Mouse (Mus musculus) limb, embryonic 10.5 days (tissue): Measurements from ENCODE around the gene Pitpnb. TPM values are rescaled to one million over a fixed set of nuclear protein-coding genes. Genes with fewer than 3 reads are reported as not detected.

Source experiments
- DNase-seq: peaks from one replicate; pipeline ENCODE4 v3.0.0-alpha.2; 2017; ENCODE audit warnings: low spot score
- H3K27ac ChIP-seq: fragments of 300-500 bp; sonication (generic); 2 replicates; pipeline ENCODE4 v1.5.1; 2016; ENCODE audit warnings: mild to moderate bottlenecking
- H3K27me3 ChIP-seq: fragments of 300-500 bp; sonication (generic); 2 replicates; pipeline ENCODE4 v1.6.1; 2016; ENCODE audit warnings: low read depth, mild to moderate bottlenecking; ENCODE audit not compliant: poor library complexity, severe bottlenecking
- H3K36me3 ChIP-seq: fragments of 300-500 bp; sonication (generic); 2 replicates; pipeline ENCODE4 v1.6.1; 2016; ENCODE audit warnings: mild to moderate bottlenecking, moderate library complexity
- H3K4me1 ChIP-seq: fragments of 300-500 bp; sonication (generic); 2 replicates; pipeline ENCODE4 v1.6.1; 2016
- H3K4me3 ChIP-seq: fragments of 300-500 bp; sonication (generic); 2 replicates; pipeline ENCODE4 v1.5.1; 2016; ENCODE audit warnings: mild to moderate bottlenecking, moderate library complexity
- H3K9me3 ChIP-seq: fragments of 300-500 bp; sonication (generic); replicated peaks from 2 replicates; pipeline ENCODE4 v1.6.1; 2016; ENCODE audit warnings: mild to moderate bottlenecking
- WGBS: fragments of 180-500 bp; shearing (Covaris S2); methylation state at CpG from one replicate; pipeline ENCODE4 v1.1.7; 2016; 5-methylcytosine and 5-hydroxymethylcytosine counted together
- polyA plus RNA-seq: library from polyadenylated mRNA; unstranded; fragments of >200 nt; fragmentation: Nextera tagmentation; extraction: Ambion mirVana; gene quantifications from 2 replicates; pipeline ENCODE4 v1.2.1, GENCODE M21; 2016

Pitpnb gene
- polyA plus RNA-seq = 136 and 137 TPM in 2 replicates

DNA sequence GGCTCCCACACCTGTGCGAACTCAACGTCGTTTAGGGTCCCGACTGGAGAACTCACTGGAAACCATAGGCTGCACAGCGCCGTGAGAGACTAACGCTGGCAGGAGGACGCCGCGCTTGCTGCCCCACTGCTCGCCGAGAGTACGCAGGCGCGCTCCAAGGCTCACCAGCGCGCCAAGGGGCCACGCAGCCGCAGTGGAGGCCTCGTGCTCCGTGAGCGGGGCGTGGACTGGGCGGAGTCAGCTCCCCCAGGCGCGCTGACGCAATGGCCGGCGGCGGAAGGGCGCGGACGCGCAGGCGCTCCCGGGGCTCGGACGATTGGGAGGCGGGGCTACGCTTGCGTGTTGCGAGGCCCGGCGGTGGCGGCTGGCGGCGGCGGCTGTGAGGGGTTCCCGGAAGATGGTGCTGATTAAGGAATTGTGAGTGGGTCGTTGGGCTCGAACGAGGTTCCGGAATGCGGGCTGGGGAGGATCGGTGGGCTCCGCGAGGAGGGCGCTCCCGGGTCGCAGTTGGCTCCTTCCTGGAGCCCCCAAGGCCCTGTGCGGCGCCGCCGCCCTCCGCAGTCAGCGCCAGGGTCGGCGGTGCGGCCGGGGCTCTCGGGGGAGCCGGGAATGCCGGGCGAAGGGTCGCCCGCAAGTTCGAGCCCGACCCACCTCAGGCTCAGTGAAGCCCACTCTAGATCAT, at the start of gene Pitpnb:
Gene Pitpnb, plus strand, starts transcription at position 347 of the 682 bp plus-strand sequence.
- H3K27ac ChIP-seq = peak within 1 kb of the TSS; percentile 94
- peak within 1 kb of the TSS; percentile 92 for H3K4me3 ChIP-seq
- under 1% methylated on average over 78 of the region's 78 CpGs for WGBS
- H3K9me3 ChIP-seq = no peaks in the 10 kb centered on the region
- DNase-seq = peak; percentile 100
- H3K36me3 ChIP-seq = peaks cover 32% of the 10 kb centered on the region
- H3K27me3 ChIP-seq = no peaks in the 10 kb centered on the region
- H3K4me1 ChIP-seq = peaks cover 20% of the 10 kb centered on the region

DNA sequence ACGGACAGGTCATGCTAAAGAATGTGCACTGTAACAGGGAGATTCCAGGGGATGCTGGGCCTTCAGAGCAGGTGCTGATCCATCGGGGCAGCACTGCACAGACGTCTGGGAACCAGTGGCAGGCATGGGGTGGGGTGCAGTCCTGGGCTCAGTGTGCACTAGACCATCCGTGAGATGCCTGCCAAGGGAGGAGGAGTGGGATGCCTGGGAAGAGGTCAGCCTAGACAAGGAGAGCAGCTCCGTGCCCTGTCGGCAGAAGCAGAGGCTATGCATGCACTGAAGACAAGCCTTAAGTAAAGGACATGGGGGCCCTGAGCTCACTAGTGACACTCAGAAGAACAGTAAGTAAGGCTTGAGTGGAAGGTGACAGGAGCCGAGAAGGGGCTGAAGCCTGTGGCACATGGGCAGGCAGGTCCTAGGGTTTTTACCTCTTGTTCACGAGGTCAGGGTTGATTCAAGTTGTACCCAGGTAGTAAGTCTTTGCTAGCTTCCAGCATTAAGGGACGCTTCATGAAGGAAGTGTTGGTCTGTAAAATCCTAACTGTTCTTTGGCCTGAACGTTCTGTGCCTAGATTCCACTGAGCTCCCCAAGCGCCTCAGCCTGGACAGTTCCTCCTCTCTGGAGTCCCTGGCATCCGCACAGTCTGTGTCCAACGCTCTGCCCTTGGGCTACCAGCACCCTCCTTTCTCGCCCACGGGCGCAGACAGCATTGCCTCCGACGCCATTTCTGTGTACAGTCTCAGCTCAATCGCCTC, 46.0 kb upstream of the Pitpnb start:
- 85% methylated on average over 19 of the region's 19 CpGs for WGBS
- peaks cover 77% of the 10 kb centered on the region for H3K36me3 ChIP-seq
- H3K9me3 ChIP-seq = no peaks in the 10 kb centered on the region

DNA sequence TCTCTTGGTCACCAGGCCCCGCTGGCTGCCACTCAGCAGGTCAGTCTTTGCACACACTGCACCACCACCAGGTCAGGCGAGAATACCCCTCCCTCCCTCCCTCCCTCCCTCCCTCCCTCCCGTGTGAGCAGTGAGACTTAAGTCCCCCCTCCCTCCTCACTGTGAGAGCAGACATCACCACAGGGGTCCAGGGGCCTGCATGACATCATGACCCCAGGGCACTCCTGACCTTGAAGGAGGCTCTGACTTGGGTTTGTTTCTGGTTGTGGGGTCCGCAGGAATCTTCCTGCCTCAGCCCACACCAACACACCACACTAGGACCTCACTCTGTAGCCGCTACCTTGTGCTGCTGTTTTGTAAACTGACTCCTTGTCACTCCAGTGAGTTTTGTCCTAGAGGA, 43.0 kb upstream of the Pitpnb start:
- peaks cover 56% of the 10 kb centered on the region for H3K36me3 ChIP-seq

More for the DNA sequence above, 46.0 kb upstream of the Pitpnb start:
- DNase-seq = no peak
- Histone ChIP-seq H3K27ac (no peak overlapping the region), H3K4me1 (0 out of 2 replicates have a peak, but pooled peaks cover 5% of the 10 kb centered on the region), H3K27me3 (0 out of 2 replicates have a peak, but pooled peaks cover 5% of the 10 kb centered on the region), H3K4me3 (no peak overlapping the region)

DNA sequence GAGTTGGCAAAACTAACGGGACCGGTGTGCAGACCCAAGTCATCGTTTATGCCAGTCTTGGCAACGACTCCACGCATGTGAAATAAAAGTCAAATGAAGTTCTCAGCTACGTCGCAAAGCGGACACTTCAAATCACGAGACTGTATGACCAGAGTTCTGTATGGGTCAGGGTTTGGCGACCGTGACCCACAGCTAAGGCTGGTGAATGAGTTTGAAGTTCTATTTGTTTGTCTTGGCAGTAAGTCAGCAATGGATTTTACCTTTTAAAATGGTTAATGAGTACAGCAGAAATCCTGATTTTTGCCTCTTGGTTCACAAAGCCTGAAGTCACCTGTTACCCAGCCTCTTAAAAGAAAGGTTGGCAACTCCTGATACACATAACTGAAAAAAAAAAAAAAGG, 42.1 kb upstream of the Pitpnb start:
- Histone ChIP-seq H3K4me1 (peaks cover 4% of the 10 kb centered on the region; the same call in 1 of the 2 replicates), H3K4me3 (no peak overlapping the region), H3K36me3 (peaks cover 47% of the 10 kb centered on the region), H3K27ac (no peak overlapping the region), H3K9me3 (no peaks in the 10 kb centered on the region), H3K27me3 (0 out of 2 replicates have a peak, but pooled peaks cover 5% of the 10 kb centered on the region)
- DNase-seq = no peak
- 95% methylated on average over 11 of the region's 11 CpGs for WGBS

More for the DNA sequence above, 43.0 kb upstream of the Pitpnb start:
- H3K4me3 ChIP-seq = no peak overlapping the region
- peaks cover 5% of the 10 kb centered on the region; the same call in 1 of the 2 replicates for H3K4me1 ChIP-seq
- 71% methylated on average over 5 of the region's 5 CpGs for WGBS
- no peak for DNase-seq
- H3K9me3 ChIP-seq = no peaks in the 10 kb centered on the region
- 0 out of 2 replicates have a peak, but pooled peaks cover 5% of the 10 kb centered on the region for H3K27me3 ChIP-seq
- H3K27ac ChIP-seq = no peak overlapping the region

DNA sequence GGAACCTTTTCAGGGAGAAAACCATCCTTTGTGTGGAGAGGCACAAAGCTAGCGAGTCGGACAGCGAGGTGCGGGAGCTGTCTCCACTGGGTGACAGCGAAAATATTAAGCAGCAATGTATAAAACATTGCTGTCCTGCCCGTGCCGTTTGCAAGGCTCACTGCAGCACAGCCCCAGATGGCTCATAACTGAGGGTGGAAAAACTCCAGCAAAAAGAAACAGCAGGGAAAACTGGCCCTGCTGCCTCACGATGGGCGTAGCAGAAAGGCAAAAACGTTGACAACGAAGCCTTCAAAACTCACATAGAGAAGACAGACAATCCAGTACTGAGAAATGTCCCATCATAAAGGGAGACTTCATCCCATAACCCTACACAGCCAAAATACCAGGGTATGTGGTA, 40.5 kb upstream of the Pitpnb start:
- Histone ChIP-seq H3K36me3 (peaks cover 32% of the 10 kb centered on the region), H3K27me3 (no peaks in the 10 kb centered on the region), H3K27ac (no peak overlapping the region), H3K9me3 (no peaks in the 10 kb centered on the region), H3K4me3 (no peak overlapping the region), H3K4me1 (peaks cover 7% of the 10 kb centered on the region; the same call in 1 of the 2 replicates)
- no peak for DNase-seq
- WGBS = 93% methylated on average over 11 of the region's 11 CpGs

DNA sequence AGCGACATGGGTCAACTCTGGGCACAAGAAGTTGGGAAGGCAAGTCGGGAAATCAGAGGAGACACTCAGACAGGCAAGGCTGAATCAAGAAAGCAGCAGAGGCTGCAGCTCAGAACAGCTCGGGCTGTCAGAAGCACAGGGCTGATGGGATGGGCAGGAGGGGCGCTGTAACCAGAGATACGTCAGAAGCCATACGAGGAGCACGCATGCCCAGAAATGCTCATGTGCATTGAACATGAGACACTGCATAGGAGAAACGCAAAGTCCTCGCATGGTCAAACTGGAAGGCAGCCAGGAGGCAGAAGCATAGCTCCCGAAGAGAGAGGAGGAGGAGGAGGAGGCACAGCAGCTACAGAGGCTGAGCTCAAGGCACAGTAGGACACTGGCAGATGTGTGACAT, 38.9 kb upstream of the Pitpnb start:
- DNase-seq = no peak
- no peak overlapping the region for H3K27ac ChIP-seq

DNA sequence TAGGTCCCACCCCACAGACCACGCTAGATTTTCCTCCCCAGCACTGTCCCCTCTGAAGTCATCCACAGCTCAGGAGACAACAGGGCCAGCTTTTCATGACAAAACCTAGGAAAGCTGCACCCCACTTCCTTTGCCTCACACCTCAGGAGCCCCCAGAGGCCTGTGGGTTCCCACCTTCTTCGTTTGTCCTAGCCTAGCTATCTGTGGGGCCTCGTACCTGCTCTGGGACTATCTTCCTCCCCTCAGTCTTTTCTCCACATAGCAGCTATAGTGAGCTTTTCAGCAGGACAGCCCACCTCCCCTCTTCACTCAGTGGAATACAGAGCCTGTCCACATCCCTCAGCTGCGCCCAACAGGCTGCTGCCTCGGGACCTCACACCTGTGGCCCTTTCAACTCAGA, 32.8 kb upstream of the Pitpnb start:
- H3K36me3 ChIP-seq = no peaks in the 10 kb centered on the region
- no peak for DNase-seq
- no peak overlapping the region for H3K27ac ChIP-seq
- no peaks in the 10 kb centered on the region for H3K27me3 ChIP-seq
- WGBS = 68% methylated on average over 5 of the region's 5 CpGs
- H3K9me3 ChIP-seq = no peaks in the 10 kb centered on the region
- peaks cover 11% of the 10 kb centered on the region; the same call in 1 of the 2 replicates for H3K4me1 ChIP-seq
- H3K4me3 ChIP-seq = no peak overlapping the region

More for the DNA sequence above, 38.9 kb upstream of the Pitpnb start:
- H3K27me3 ChIP-seq = no peaks in the 10 kb centered on the region
- H3K9me3 ChIP-seq = no peaks in the 10 kb centered on the region
- no peak overlapping the region for H3K4me3 ChIP-seq
- H3K36me3 ChIP-seq = peaks cover 16% of the 10 kb centered on the region
- peaks cover 7% of the 10 kb centered on the region; the same call in 1 of the 2 replicates for H3K4me1 ChIP-seq
- 68% methylated on average over 10 of the region's 10 CpGs for WGBS

DNA sequence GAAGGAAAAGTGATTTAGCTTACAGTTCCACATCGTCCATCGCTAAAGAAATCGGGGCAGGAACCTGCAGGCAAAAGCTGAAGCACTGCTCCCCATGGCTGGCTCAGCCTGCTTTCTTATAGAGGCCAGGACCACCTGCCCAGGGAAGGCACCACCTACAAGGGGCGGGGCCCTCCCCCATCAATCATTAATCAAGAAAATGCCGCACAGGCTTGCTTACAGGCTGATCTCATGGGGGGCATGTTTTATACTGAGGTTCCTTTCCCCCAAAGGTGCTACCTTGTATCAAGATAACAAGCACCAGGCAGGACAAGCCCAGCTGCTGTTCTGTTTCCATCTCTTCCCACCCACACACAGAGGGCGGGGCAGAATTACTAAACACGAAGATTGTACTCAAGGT, 31.9 kb upstream of the Pitpnb start:
- DNase-seq = no peak
- H3K9me3 ChIP-seq = no peaks in the 10 kb centered on the region
- no peaks in the 10 kb centered on the region for H3K27me3 ChIP-seq
- H3K4me3 ChIP-seq = no peak overlapping the region
- H3K4me1 ChIP-seq = peaks cover 5% of the 10 kb centered on the region; the same call in 1 of the 2 replicates
- no peaks in the 10 kb centered on the region for H3K36me3 ChIP-seq
- no peak overlapping the region for H3K27ac ChIP-seq
- 49% methylated on average over 7 of the region's 7 CpGs for WGBS

DNA sequence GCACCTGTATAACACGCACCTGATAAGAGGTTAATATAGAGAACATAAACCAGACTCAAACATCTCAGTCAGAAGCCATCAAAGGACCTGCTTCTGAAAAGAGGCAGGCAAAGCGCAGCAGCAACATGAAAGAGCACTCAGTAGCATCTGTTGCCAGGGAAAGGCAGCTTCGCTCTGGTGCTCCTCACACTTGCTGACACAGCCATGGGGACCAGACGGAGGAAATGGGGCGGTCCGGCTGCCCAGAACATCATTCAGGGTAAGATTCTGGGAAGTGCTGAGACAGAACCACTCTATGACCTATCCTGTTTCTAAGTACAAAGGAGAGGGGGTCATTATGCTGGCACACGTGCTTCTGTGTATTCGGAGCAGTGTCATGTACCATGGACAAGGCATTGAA, 29.8 kb upstream of the Pitpnb start:
- 72% methylated on average over 8 of the region's 8 CpGs for WGBS
- H3K27me3 ChIP-seq = no peaks in the 10 kb centered on the region
- 0 out of 2 replicates have a peak, but pooled peaks cover 4% of the 10 kb centered on the region for H3K4me1 ChIP-seq
- H3K4me3 ChIP-seq = no peak overlapping the region
- DNase-seq = no peak
- no peaks in the 10 kb centered on the region for H3K36me3 ChIP-seq
- H3K9me3 ChIP-seq = no peaks in the 10 kb centered on the region
- no peak overlapping the region for H3K27ac ChIP-seq

DNA sequence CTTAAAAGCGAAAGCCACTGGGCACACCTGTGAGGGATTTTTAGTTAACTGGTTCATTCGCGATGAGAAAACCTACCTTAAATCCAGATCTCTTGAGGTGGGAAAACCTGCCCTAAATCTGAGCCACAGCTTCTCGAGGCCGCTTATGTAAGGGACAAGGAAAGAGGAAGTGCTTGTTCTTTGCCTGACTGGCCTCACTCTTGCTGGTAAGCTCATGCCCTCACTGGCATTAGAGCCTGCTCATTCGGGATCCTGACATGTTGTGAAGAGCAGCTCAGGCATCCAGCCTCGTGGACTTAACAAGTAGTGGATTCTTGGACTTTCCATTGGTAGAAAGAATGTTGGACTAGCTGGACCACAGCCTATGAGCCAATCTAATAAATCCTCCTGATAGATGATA, 28.8 kb upstream of the Pitpnb start:
- Histone ChIP-seq H3K4me1 (0 out of 2 replicates have a peak, but pooled peaks cover 4% of the 10 kb centered on the region), H3K36me3 (no peaks in the 10 kb centered on the region)
- WGBS = 83% methylated on average over 7 of the region's 7 CpGs

DNA sequence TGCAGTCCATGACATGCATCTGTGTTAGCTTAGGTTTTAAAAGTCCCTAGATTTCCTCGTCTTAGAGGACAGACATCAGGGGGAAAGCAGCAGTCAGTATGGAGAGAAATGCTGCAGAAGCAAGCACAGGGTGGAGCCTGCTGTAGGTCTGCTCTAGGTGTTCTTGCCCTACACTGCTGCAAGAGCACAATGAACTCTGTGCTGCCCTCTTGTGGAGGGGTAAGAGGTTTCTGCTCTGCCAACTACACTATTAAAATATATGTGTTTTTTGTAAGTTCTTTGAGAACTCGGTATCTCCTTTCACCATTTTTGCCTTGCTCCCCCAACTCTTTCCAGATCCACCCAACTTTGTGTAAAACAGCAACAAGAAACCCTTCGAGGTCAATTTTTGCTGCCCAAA, 25.8 kb upstream of the Pitpnb start:
- no peak overlapping the region for H3K4me3 ChIP-seq
- H3K27me3 ChIP-seq = no peaks in the 10 kb centered on the region
- H3K4me1 ChIP-seq = no peaks in the 10 kb centered on the region
- WGBS = 90% methylated on average over 3 of the region's 3 CpGs
- no peaks in the 10 kb centered on the region for H3K9me3 ChIP-seq
- H3K27ac ChIP-seq = no peak overlapping the region
- H3K36me3 ChIP-seq = no peaks in the 10 kb centered on the region
- no peak for DNase-seq

More for the DNA sequence above, 28.8 kb upstream of the Pitpnb start:
- DNase-seq = no peak
- Histone ChIP-seq H3K4me3 (no peak overlapping the region), H3K27ac (no peak overlapping the region), H3K9me3 (no peaks in the 10 kb centered on the region), H3K27me3 (no peaks in the 10 kb centered on the region)

DNA sequence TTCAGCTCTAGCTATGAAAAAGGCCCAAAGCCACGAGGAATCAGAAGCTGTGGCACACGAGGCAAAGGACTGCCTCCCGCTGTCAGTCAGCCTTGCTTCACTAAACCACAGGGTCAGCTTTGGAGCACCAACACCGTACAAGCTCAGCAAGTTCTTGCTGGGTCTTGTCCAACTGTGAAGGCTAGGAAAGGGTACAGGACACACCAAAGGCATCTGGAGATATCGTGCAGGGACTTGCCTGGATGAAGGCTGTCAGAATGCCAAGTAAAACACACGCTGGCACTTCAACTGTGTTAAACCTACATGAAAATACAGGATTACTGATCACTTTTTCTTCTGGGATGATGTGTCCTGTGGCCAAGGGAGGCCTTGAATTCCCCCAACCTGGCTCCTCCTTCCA, 20.4 kb upstream of the Pitpnb start:
- 79% methylated on average over 6 of the region's 6 CpGs for WGBS
- no peaks in the 10 kb centered on the region for H3K27me3 ChIP-seq
- H3K4me1 ChIP-seq = no peaks in the 10 kb centered on the region
- no peak overlapping the region for H3K27ac ChIP-seq
- no peak overlapping the region for H3K4me3 ChIP-seq
- no peaks in the 10 kb centered on the region for H3K36me3 ChIP-seq
- DNase-seq = no peak
- no peaks in the 10 kb centered on the region for H3K9me3 ChIP-seq

DNA sequence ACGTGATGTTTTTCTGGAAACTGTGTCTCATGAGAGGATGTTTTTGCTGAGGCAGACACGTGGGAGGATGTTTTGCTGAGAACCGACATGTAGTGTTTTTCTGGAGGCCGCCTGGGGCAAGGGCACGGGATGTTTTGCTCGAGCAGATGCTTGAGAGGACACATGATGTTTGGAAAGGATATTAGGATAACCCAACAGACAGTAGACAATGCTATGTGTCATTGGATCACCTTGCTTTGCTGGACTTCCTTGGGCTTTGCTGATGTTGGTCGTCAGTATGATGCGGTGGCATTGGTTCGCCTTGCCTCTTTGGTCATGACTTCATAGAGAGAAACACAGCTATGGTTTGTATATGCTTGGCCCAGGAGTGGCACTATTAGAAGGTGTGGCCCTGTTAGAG, 16.7 kb upstream of the Pitpnb start:
- no peaks in the 10 kb centered on the region for H3K4me1 ChIP-seq
- H3K36me3 ChIP-seq = no peaks in the 10 kb centered on the region
- H3K9me3 ChIP-seq = no peaks in the 10 kb centered on the region
- H3K4me3 ChIP-seq = no peak overlapping the region
- WGBS = 94% methylated on average over 9 of the region's 9 CpGs
- DNase-seq = no peak
- H3K27ac ChIP-seq = no peak overlapping the region
- no peaks in the 10 kb centered on the region for H3K27me3 ChIP-seq
